24 mouse cellular contexts compared by ENCODE assay signal in the genomic region with DNA sequence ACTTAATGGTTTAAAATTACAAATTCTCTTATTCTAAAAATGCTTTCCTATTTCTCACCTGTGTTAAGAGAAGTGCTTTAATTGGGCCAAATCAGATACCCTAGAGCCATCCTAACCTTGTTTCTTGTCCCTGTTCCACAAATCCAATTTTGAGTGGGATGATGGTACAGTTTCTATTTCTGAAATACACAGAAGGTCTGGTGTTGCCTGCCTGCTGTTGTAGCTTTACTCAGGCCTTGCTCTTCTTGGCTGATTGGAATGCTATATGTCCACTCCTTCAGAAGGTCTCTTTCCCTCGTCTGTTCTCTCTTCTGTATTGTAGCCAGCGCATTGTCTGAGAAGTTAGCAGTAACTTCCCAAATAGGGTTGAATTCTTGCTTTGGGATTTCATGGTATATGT. TPM values are rescaled to one million over a fixed set of nuclear protein-coding genes. Genes with fewer than 3 reads are reported as not detected.
A peak's percentile ranks its signal among the peaks of the same experiment; 100 is the strongest.
DNase-seq lines count a peak whose midpoint lies in the region; ATAC-seq and TF ChIP-seq lines count a peak whose summit lies in the region.
"Had no signal": no experiment of that assay in that cellular context is flagged by ENCODE, and none has a peak within 500 bp of the region (broad histone marks: within the 10 kb centered on the region; RNA-seq: fewer than 3 reads in every experiment).

No protein-coding gene starts in this region.

- WGBS in hindbrain, postnatal 0 days: 83% methylated on average over 2 of the region's 2 CpGs
- 91% methylated on average over 2 of the region's 2 CpGs for WGBS in hindbrain, embryonic 14.5 days
- WGBS in forebrain, embryonic 16.5 days: 84% methylated on average over 2 of the region's 2 CpGs

- no peak for TF ChIP-seq CTCF in hindbrain, postnatal 0 days (IDR thresholded peaks at IDR 0.05; ENCODE audit: low read depth)

- DNase-seq in cerebellum, adult 8-10 months: no peak
- DNase-seq in hindbrain, postnatal 0 days (ENCODE audit: low spot score): no peak
- no peak for DNase-seq in hindbrain, embryonic 14.5 days (ENCODE audit: low spot score)
- DNase-seq in brain, adult 2 months (ENCODE audit: low read depth, low spot score): peak; percentile 61
- DNase-seq: adrenal gland, adult 8-10 months; adrenal gland, postnatal 14 days; adrenal gland, postnatal 36 days; B cell, adult 2 months; cerebellum, adult 11-12 months; cerebellum, adult 9-11 months; cerebellum, postnatal 14 days; cerebellum, postnatal 36 days; embryo, embryonic 11 days had no signal

- H3K27ac ChIP-seq in hindbrain, postnatal 0 days: 0 out of 2 replicates have a peak overlapping the region, but pooled peaks have one; percentile 41
- H3K27ac ChIP-seq in hindbrain, embryonic 14.5 days: no peak overlapping the region
- H3K27ac ChIP-seq in forebrain, embryonic 16.5 days (ENCODE audit: low read length): no peak overlapping the region
- H3K27ac ChIP-seq: embryonic facial prominence, embryonic 13.5 days; embryonic facial prominence, embryonic 15.5 days; forebrain, embryonic 13.5 days; forebrain, embryonic 15.5 days had no signal

- no peaks in the 10 kb centered on the region for H3K4me1 ChIP-seq in hindbrain, postnatal 0 days (ENCODE audit: insufficient read depth, low read length)
- H3K4me1 ChIP-seq in hindbrain, embryonic 14.5 days (replicated peaks; ENCODE audit: control insufficient read depth, insufficient read depth, low read length): no peaks in the 10 kb centered on the region
- no peaks in the 10 kb centered on the region for H3K4me1 ChIP-seq in forebrain, embryonic 16.5 days (replicated peaks; ENCODE audit: control insufficient read depth, insufficient read depth, low read length)
- H3K4me1 ChIP-seq: embryonic facial prominence, embryonic 15.5 days; forebrain, embryonic 15.5 days had no signal

- no peaks in the 10 kb centered on the region for H3K9me3 ChIP-seq in hindbrain, postnatal 0 days (ENCODE audit: low read length)
- no peaks in the 10 kb centered on the region for H3K9me3 ChIP-seq in hindbrain, embryonic 14.5 days (ENCODE audit: control insufficient read depth, low read length)
- H3K9me3 ChIP-seq in forebrain, embryonic 16.5 days (ENCODE audit: control insufficient read depth, low read length): no peaks in the 10 kb centered on the region
- H3K9me3 ChIP-seq: embryonic facial prominence, embryonic 15.5 days; forebrain, embryonic 13.5 days; forebrain, embryonic 15.5 days; G1E had no signal

- no peak overlapping the region for H3K4me3 ChIP-seq in hindbrain, postnatal 0 days (ENCODE audit: low read length)
- no peak overlapping the region for H3K4me3 ChIP-seq in hindbrain, embryonic 14.5 days (replicated peaks; ENCODE audit: low read length)
- no peak overlapping the region for H3K4me3 ChIP-seq in forebrain, embryonic 16.5 days (replicated peaks; ENCODE audit: low read length)
- H3K4me3 ChIP-seq: embryonic facial prominence, embryonic 13.5 days; embryonic facial prominence, embryonic 15.5 days; forebrain, embryonic 13.5 days; forebrain, embryonic 15.5 days had no signal

- H3K4me2 ChIP-seq in hindbrain, postnatal 0 days (ENCODE audit: low read depth, low read length): no peak overlapping the region
- H3K4me2 ChIP-seq in hindbrain, embryonic 14.5 days (replicated peaks): no peak overlapping the region
- H3K4me2 ChIP-seq in forebrain, embryonic 16.5 days (ENCODE audit: low read length): no peak overlapping the region
- H3K4me2 ChIP-seq: embryonic facial prominence, embryonic 13.5 days; embryonic facial prominence, embryonic 15.5 days; forebrain, embryonic 13.5 days; forebrain, embryonic 15.5 days had no signal

- peak; percentile 67 for ATAC-seq in cerebellum, adult (ENCODE audit: insufficient number of reproducible peaks, low FRiP score, low TSS enrichment)
- no peak for ATAC-seq in hindbrain, postnatal 0 days
- ATAC-seq in hindbrain, embryonic 14.5 days (ENCODE audit: low FRiP score): no peak
- ATAC-seq in forebrain, embryonic 16.5 days: no peak
- ATAC-seq: activated CD4-positive, CD25-positive, alpha-beta regulatory T cell, adult 4 months; CD4-positive, CD25-positive, alpha-beta regulatory T cell, adult 4 months; forebrain, embryonic 13.5 days; forebrain, embryonic 15.5 days had no signal

- H3K9ac ChIP-seq in hindbrain, postnatal 0 days (replicated peaks; ENCODE audit: low read length): no peak overlapping the region
- H3K9ac ChIP-seq in hindbrain, embryonic 14.5 days: no peak overlapping the region
- no peak overlapping the region for H3K9ac ChIP-seq in forebrain, embryonic 16.5 days (replicated peaks; ENCODE audit: low read depth, low read length)
- H3K9ac ChIP-seq: embryonic facial prominence, embryonic 13.5 days; embryonic facial prominence, embryonic 15.5 days; forebrain, embryonic 13.5 days; forebrain, embryonic 15.5 days had no signal

- H3K27me3 ChIP-seq in hindbrain, postnatal 0 days (ENCODE audit: insufficient read depth, low read length): no peaks in the 10 kb centered on the region
- H3K27me3 ChIP-seq in hindbrain, embryonic 14.5 days (ENCODE audit: control insufficient read depth, insufficient read depth, low read length): no peaks in the 10 kb centered on the region
- H3K27me3 ChIP-seq in forebrain, embryonic 16.5 days (replicated peaks; ENCODE audit: control insufficient read depth, insufficient read depth, low read length): no peaks in the 10 kb centered on the region
- H3K27me3 ChIP-seq: CH12.LX; embryonic facial prominence, embryonic 13.5 days; embryonic facial prominence, embryonic 15.5 days; forebrain, embryonic 13.5 days; forebrain, embryonic 15.5 days; Patski had no signal

- H3K36me3 ChIP-seq in hindbrain, postnatal 0 days (ENCODE audit: insufficient read depth, low read length): no peaks in the 10 kb centered on the region
- no peaks in the 10 kb centered on the region for H3K36me3 ChIP-seq in hindbrain, embryonic 14.5 days (replicated peaks; ENCODE audit: control insufficient read depth, insufficient read depth)
- H3K36me3 ChIP-seq in forebrain, embryonic 16.5 days (ENCODE audit: control insufficient read depth, insufficient read depth): no peaks in the 10 kb centered on the region
- H3K36me3 ChIP-seq: embryonic facial prominence, embryonic 15.5 days; forebrain, embryonic 15.5 days had no signal

RNA-seq across cellular contexts. Expression of a gene that starts 13.2 kb away (rescaled TPM):
- total RNA-seq in hindbrain, postnatal 0 days (2014; rRNA removed): 27.7 and 30.9 TPM in 2 replicates
- polyA plus RNA-seq in hindbrain, postnatal 0 days (2015; fragmentation: Nextera tagmentation; extraction: Ambion mirVana): 34.6 and 36.7 TPM in 2 replicates
- 53.9 and 54.8 TPM in 2 replicates for polyA plus RNA-seq in hindbrain, embryonic 14.5 days (2014; fragmentation: Nextera tagmentation; extraction: Ambion mirVana)
- polyA plus RNA-seq in forebrain, embryonic 16.5 days (2015; fragmentation: Nextera tagmentation; extraction: Ambion mirVana): 61.6 and 67.3 TPM in 2 replicates
